ENCODE assay signal across 9 mouse cellular contexts in genomic region chr2:72740391-72741361, GRCm38 (mm10).
A peak's percentile ranks its signal among the peaks of the same experiment; 100 is the strongest.
DNase-seq lines count a peak whose midpoint lies in the region; ATAC-seq and TF ChIP-seq lines count a peak whose summit lies in the region.
"Had no signal": no experiment of that assay in that cellular context is flagged by ENCODE, and none has a peak within 500 bp of the region (broad histone marks: within the 10 kb centered on the region; RNA-seq: fewer than 3 reads in every experiment).

No protein-coding gene starts in this region.

- H3K27me3 ChIP-seq in midbrain, embryonic 10.5 days (ENCODE audit: low read depth, poor library complexity, severe bottlenecking) = no peaks in the 10 kb centered on the region
- H3K27me3 ChIP-seq in midbrain, embryonic 11.5 days (ENCODE audit: control insufficient read depth, insufficient read depth, low read length) = no peaks in the 10 kb centered on the region
- no peaks in the 10 kb centered on the region for H3K27me3 ChIP-seq in intestine, postnatal 0 days (replicated peaks; ENCODE audit: control insufficient read depth, insufficient read depth, low read length)
- no peaks in the 10 kb centered on the region for H3K27me3 ChIP-seq in liver, postnatal 0 days (ENCODE audit: insufficient read depth, low read length)
- H3K27me3 ChIP-seq in small intestine, adult 2 months (ENCODE audit: control insufficient read depth, insufficient read depth, low read length) = no peaks in the 10 kb centered on the region
- H3K27me3 ChIP-seq: Patski had no signal

- ATAC-seq in midbrain, embryonic 11.5 days (ENCODE audit: low FRiP score) = no peak
- ATAC-seq in intestine, postnatal 0 days = peak; percentile 52; the same call in 1 of the 2 replicates
- peak; percentile 86 for ATAC-seq in liver, postnatal 0 days
- no peak for ATAC-seq in erythroblast, adult 5-6 weeks (replicated peaks; ENCODE audit: low FRiP score, poor library complexity, severe bottlenecking)
- ATAC-seq: Patski had no signal

- no peak overlapping the region for H3K9ac ChIP-seq in midbrain, embryonic 11.5 days (ENCODE audit: low read length)
- H3K9ac ChIP-seq in intestine, postnatal 0 days (ENCODE audit: low read depth, low read length) = no peak overlapping the region
- H3K9ac ChIP-seq in liver, postnatal 0 days (replicated peaks) = peak overlapping the region; percentile 50

- no peak overlapping the region for H3K4me3 ChIP-seq in midbrain, embryonic 10.5 days
- no peak overlapping the region for H3K4me3 ChIP-seq in midbrain, embryonic 11.5 days (ENCODE audit: low read depth, low read length)
- no peak overlapping the region for H3K4me3 ChIP-seq in intestine, postnatal 0 days (ENCODE audit: low read depth, low read length)
- no peak overlapping the region for H3K4me3 ChIP-seq in liver, postnatal 0 days (ENCODE audit: low read depth, low read length)
- H3K4me3 ChIP-seq in small intestine, adult 2 months (ENCODE audit: low read depth, low read length) = peak overlapping the region; percentile 20; the same call in 1 of the 2 replicates

- peak; percentile 36; the same call in 1 of the 2 replicates for TF ChIP-seq CTCF in intestine, postnatal 0 days (IDR thresholded peaks at IDR 0.05; ENCODE audit: low read depth)
- no peak for TF ChIP-seq CTCF in liver, postnatal 0 days (IDR thresholded peaks at IDR 0.05; ENCODE audit: low read depth)
- no peak for TF ChIP-seq CTCF in small intestine, adult 2 months (IDR thresholded peaks at IDR 0.05; ENCODE audit: extremely low read depth, insufficient read length, insufficient replicate concordance, low read depth, low read length)

- peaks cover 9% of the 10 kb centered on the region for H3K4me1 ChIP-seq in midbrain, embryonic 10.5 days
- H3K4me1 ChIP-seq in midbrain, embryonic 11.5 days (ENCODE audit: control insufficient read depth, insufficient read depth, low read length) = no peaks in the 10 kb centered on the region; the same call in 1 of the 2 replicates
- H3K4me1 ChIP-seq in intestine, postnatal 0 days (replicated peaks; ENCODE audit: control insufficient read depth, insufficient read depth, low read length) = 0 out of 2 replicates have a peak, but pooled peaks cover 3% of the 10 kb centered on the region
- H3K4me1 ChIP-seq in liver, postnatal 0 days (ENCODE audit: insufficient read depth) = no peaks in the 10 kb centered on the region
- peaks cover 13% of the 10 kb centered on the region for H3K4me1 ChIP-seq in small intestine, adult 2 months (ENCODE audit: control insufficient read depth, insufficient read depth, insufficient read length, low read length)

- peak; percentile 15 for DNase-seq in midbrain, embryonic 10.5 days (ENCODE audit: low spot score)
- no peak for DNase-seq in midbrain, embryonic 11.5 days (ENCODE audit: low spot score, missing footprints)
- peak; percentile 32 to 51 for DNase-seq in gastrocnemius, postnatal 4 days (ENCODE audit: low spot score in 2 of 2)
- DNase-seq in liver, postnatal 0 days = peak; percentile 56
- no peak for DNase-seq in layer of hippocampus, adult 11-12 months (ENCODE audit: low spot score)

- no peak overlapping the region for H3K27ac ChIP-seq in midbrain, embryonic 10.5 days (replicated peaks)
- H3K27ac ChIP-seq in midbrain, embryonic 11.5 days (ENCODE audit: low read depth, low read length) = no peak overlapping the region
- H3K27ac ChIP-seq in intestine, postnatal 0 days (ENCODE audit: low read depth, low read length) = no peak overlapping the region
- H3K27ac ChIP-seq in liver, postnatal 0 days (ENCODE audit: low read depth) = no peak overlapping the region
- H3K27ac ChIP-seq in small intestine, adult 2 months (ENCODE audit: insufficient read depth, low read depth, low read length) = no peak overlapping the region

- no peak for TF ChIP-seq EP300 in liver, postnatal 0 days (IDR thresholded peaks at IDR 0.05; ENCODE audit: low read depth)

- H3K9me3 ChIP-seq in midbrain, embryonic 10.5 days (replicated peaks) = no peaks in the 10 kb centered on the region
- H3K9me3 ChIP-seq in midbrain, embryonic 11.5 days (ENCODE audit: control insufficient read depth, low read length) = no peaks in the 10 kb centered on the region
- H3K9me3 ChIP-seq in intestine, postnatal 0 days (ENCODE audit: control insufficient read depth) = no peaks in the 10 kb centered on the region
- no peaks in the 10 kb centered on the region for H3K9me3 ChIP-seq in liver, postnatal 0 days (ENCODE audit: low read length)

- 74% methylated on average over 22 of the region's 22 CpGs for WGBS in midbrain, embryonic 10.5 days
- WGBS in midbrain, embryonic 11.5 days = 73% methylated on average over 22 of the region's 22 CpGs
- 45% methylated on average over 22 of the region's 22 CpGs for WGBS in intestine, postnatal 0 days
- WGBS in liver, postnatal 0 days (ENCODE audit: insufficient replicate concordance) = 55% methylated on average over 22 of the region's 22 CpGs
- WGBS in small intestine, adult 2 months = 46% methylated on average over 22 of the region's 22 CpGs

- no peak for TF ChIP-seq POLR2A in small intestine, adult 2 months (IDR thresholded peaks at IDR 0.05; ENCODE audit: low read depth, low read length)

- no peak overlapping the region for H3K4me2 ChIP-seq in midbrain, embryonic 11.5 days
- peak overlapping the region; percentile 53 for H3K4me2 ChIP-seq in intestine, postnatal 0 days (replicated peaks; ENCODE audit: low read depth)
- H3K4me2 ChIP-seq in liver, postnatal 0 days (ENCODE audit: low read depth, low read length) = peak overlapping the region; percentile 51

- H3K36me3 ChIP-seq in midbrain, embryonic 10.5 days = no peaks in the 10 kb centered on the region
- no peaks in the 10 kb centered on the region for H3K36me3 ChIP-seq in midbrain, embryonic 11.5 days (ENCODE audit: control insufficient read depth, insufficient read depth, low read length)
- no peaks in the 10 kb centered on the region for H3K36me3 ChIP-seq in intestine, postnatal 0 days (ENCODE audit: control insufficient read depth, insufficient read depth)
- no peaks in the 10 kb centered on the region for H3K36me3 ChIP-seq in liver, postnatal 0 days (replicated peaks; ENCODE audit: insufficient read depth, low read length)
- no peaks in the 10 kb centered on the region for H3K36me3 ChIP-seq in small intestine, adult 2 months (ENCODE audit: control insufficient read depth, insufficient read depth, low read length)

Comparison
In these comparisons a context has a peak if more than half of its experiments do, and no peak if none do; other contexts are left out.
1. DNase-seq: peak in midbrain, embryonic 10.5 days (single experiment), gastrocnemius, postnatal 4 days (2 of 2) and liver, postnatal 0 days (single experiment); none in midbrain, embryonic 11.5 days (single experiment) and layer of hippocampus, adult 11-12 months (single experiment).
2. ATAC-seq: peak in intestine, postnatal 0 days (single experiment) and liver, postnatal 0 days (single experiment); none in midbrain, embryonic 11.5 days (single experiment) and erythroblast, adult 5-6 weeks (single experiment).